Mouse (Mus musculus): Measurements from ENCODE around the gene Olfr1250. TPM values are rescaled to one million over a fixed set of nuclear protein-coding genes. Genes with fewer than 3 reads are reported as not detected.
"Not testable (repeated sequence)": the region's sequence is repeated elsewhere in the genome, so short reads cannot be mapped to it uniquely, and the experiment has no call there.

The Olfr1250 gene
- total RNA-seq (2014; fragmentation: Nextera tagmentation) (not detected in 2 replicates), total RNA-seq (2017) (0.12 and 0.27 TPM in 2 replicates), polyA plus RNA-seq (2012) (not detected in 2 replicates)

DNA sequence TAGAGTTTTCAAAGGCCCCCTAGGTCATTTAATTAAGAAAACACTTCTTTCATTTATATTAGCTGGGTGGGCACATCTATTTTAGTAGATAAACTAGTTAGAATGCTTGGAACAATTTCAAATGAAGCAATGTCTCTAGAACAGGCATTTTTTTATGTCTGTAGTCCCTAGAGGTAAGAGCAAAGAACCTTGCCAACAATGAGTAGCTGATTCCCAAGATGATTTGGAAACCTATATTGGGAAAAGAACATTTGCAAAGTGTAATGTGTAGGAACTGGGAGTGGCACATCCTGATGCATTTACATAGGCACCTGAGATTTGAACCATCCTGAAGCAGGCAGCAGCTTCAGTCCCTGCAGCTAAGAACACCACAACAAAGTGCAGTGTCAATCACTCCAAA is at the start of gene Olfr1250:
Gene Olfr1250, minus strand, starts transcription at position 101 of the 400 bp plus-strand sequence.
- no peaks in the 10 kb centered on the region for H3K27me3 ChIP-seq (ENCODE audit: insufficient read depth, low read length)
- no peaks in the 10 kb centered on the region for H3K36me3 ChIP-seq (replicated peaks)
- ATAC-seq (ENCODE audit: extremely low read depth, insufficient number of reproducible peaks, low FRiP score, poor library complexity, severe bottlenecking) (no peak), DNase-seq (ENCODE audit: low spot score) (no peak)
- no peaks in the 10 kb centered on the region for H3K9me3 ChIP-seq (replicated peaks)
- H3K4me1 ChIP-seq (ENCODE audit: insufficient read depth, low read depth, low read length), result no peaks in the 10 kb centered on the region
- no peak within 1 kb of the TSS for H3K4me3 ChIP-seq (ENCODE audit: low read depth, low read length)
- no peak for TF ChIP-seq POLR2AphosphoS5 (IDR thresholded peaks at IDR 0.05; ENCODE audit: insufficient replicate concordance, low read depth, low read length)
- TF ChIP-seq TAL1 (conservative IDR thresholded peaks at IDR 0.05; ENCODE audit: low read depth, low read length), result no peak
- no peak for TF ChIP-seq GATA1 (IDR thresholded peaks at IDR 0.05; ENCODE audit: borderline replicate concordance, low read length)
- TF ChIP-seq CTCF (IDR thresholded peaks at IDR 0.05; ENCODE audit: low read depth, low read length), result no peak
- no peak for TF ChIP-seq GATA2 (IDR thresholded peaks at IDR 0.05; ENCODE audit: borderline replicate concordance, low read depth, low read length)

DNA sequence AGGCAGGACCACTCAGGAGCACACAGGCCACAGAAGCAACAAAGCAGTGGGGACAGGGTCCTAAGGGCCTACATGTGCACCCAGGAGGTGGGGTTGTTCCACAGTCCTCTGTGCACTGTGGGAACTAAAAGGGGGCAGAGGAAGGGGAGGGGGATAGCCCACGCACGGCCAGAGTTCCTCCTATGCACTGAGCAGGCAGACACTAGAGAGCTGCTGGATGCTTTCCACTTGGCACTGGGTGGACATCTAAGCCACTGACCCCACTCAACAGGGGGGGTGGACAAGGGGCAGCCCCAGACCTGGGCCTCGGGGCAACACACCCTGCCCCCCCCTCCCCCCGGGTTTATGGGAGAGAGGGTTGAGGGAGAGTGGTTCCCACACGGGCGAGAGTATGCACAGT is 30.7 kb upstream of the Olfr1250 start:
- H3K4me1 ChIP-seq (ENCODE audit: insufficient read depth, low read depth, low read length), result no peaks in the 10 kb centered on the region
- TF ChIP-seq POLR2AphosphoS5 (IDR thresholded peaks at IDR 0.05; ENCODE audit: insufficient replicate concordance, low read depth, low read length), result no peak
- no peak for TF ChIP-seq GATA2 (IDR thresholded peaks at IDR 0.05; ENCODE audit: borderline replicate concordance, low read depth, low read length)
- no peak for TF ChIP-seq GATA1 (IDR thresholded peaks at IDR 0.05; ENCODE audit: borderline replicate concordance, low read length)
- no peak for TF ChIP-seq TAL1 (conservative IDR thresholded peaks at IDR 0.05; ENCODE audit: low read depth, low read length)
- TF ChIP-seq CTCF (IDR thresholded peaks at IDR 0.05; ENCODE audit: low read depth, low read length), result no peak
- no peak overlapping the region for H3K4me3 ChIP-seq (ENCODE audit: low read depth, low read length)
- H3K36me3 ChIP-seq (replicated peaks), result no peaks in the 10 kb centered on the region
- no peaks in the 10 kb centered on the region for H3K27me3 ChIP-seq (ENCODE audit: insufficient read depth, low read length)
- no peak for ATAC-seq (ENCODE audit: extremely low read depth, insufficient number of reproducible peaks, low FRiP score, poor library complexity, severe bottlenecking)
- no peak for DNase-seq (ENCODE audit: low spot score)
- H3K9me3 ChIP-seq (replicated peaks), result peaks cover 7% of the 10 kb centered on the region

DNA sequence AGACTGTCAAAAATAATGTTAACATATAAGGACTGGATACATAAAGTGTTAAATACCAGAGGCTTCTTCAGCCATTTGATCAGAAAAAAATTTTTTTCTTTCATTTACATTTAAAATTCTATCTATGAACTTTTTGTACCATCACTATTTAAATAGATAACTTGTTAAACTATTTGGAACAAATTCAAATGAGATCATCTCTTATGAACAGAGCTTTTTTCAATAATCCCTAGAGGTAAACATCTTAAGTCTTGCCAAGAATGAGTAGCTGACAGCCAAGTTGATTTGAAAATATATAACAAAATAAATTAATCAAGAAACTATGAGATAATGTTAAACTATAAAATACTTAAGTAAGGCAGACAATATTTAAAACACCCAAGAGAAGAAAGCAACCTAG is 10.6 kb upstream of the Olfr1250 start, which contains the start of gene Olfr1251:
Gene Olfr1251, minus strand, starts transcription at position 101 of the 400 bp plus-strand sequence.
- no peaks in the 10 kb centered on the region for H3K9me3 ChIP-seq (replicated peaks)
- H3K4me1 ChIP-seq (ENCODE audit: insufficient read depth, low read depth, low read length), result no peaks in the 10 kb centered on the region
- TF ChIP-seq POLR2AphosphoS5 (IDR thresholded peaks at IDR 0.05; ENCODE audit: insufficient replicate concordance, low read depth, low read length), result no peak
- no peaks in the 10 kb centered on the region for H3K27me3 ChIP-seq (ENCODE audit: insufficient read depth, low read length)
- no peak for ATAC-seq (ENCODE audit: extremely low read depth, insufficient number of reproducible peaks, low FRiP score, poor library complexity, severe bottlenecking)
- no peaks in the 10 kb centered on the region for H3K36me3 ChIP-seq (replicated peaks)
- no peak for DNase-seq (ENCODE audit: low spot score)
- H3K4me3 ChIP-seq (ENCODE audit: low read depth, low read length), result no peak within 1 kb of the TSS

DNA sequence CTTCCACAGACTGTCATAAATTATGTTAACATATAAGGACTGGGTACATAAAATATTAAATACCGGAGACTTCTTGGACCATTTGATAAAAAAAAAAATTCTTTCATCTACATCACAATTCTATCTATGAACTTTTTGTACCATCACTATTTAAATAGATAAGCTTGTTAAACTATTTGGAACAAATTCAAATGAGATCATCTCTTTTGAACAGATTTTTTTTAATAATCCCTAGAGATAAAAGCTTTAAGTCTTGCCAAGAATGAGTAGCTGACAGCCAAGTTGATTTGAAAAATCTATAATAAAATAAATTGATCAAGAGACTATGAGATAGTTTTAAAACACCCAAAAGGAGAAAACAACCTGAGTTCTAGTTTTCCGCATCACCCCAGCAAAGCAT is 26.4 kb downstream of the Olfr1250 start, which contains the start of gene Olfr1249:
Gene Olfr1249, minus strand, starts transcription at position 101 of the 400 bp plus-strand sequence.
- H3K9me3 ChIP-seq (replicated peaks), result 0 out of 2 replicates have a peak, but pooled peaks cover 3% of the 10 kb centered on the region
- H3K36me3 ChIP-seq (replicated peaks), result no peaks in the 10 kb centered on the region
- H3K4me1 ChIP-seq (ENCODE audit: insufficient read depth, low read depth, low read length), result no peaks in the 10 kb centered on the region
- no peak within 1 kb of the TSS for H3K4me3 ChIP-seq (ENCODE audit: low read depth, low read length)
- ATAC-seq (ENCODE audit: extremely low read depth, insufficient number of reproducible peaks, low FRiP score, poor library complexity, severe bottlenecking) (no peak), DNase-seq (ENCODE audit: low spot score) (no peak)
- TF ChIP-seq GATA1 (IDR thresholded peaks at IDR 0.05; ENCODE audit: borderline replicate concordance, low read length) (no peak), CTCF (IDR thresholded peaks at IDR 0.05; ENCODE audit: low read depth, low read length) (no peak), GATA2 (IDR thresholded peaks at IDR 0.05; ENCODE audit: borderline replicate concordance, low read depth, low read length) (no peak), TAL1 (conservative IDR thresholded peaks at IDR 0.05; ENCODE audit: low read depth, low read length) (no peak), POLR2AphosphoS5 (IDR thresholded peaks at IDR 0.05; ENCODE audit: insufficient replicate concordance, low read depth, low read length) (no peak)
- H3K27me3 ChIP-seq (ENCODE audit: insufficient read depth, low read length), result no peaks in the 10 kb centered on the region

- not testable (repeated sequence) for ATAC-seq (ENCODE audit: extremely low read depth, insufficient number of reproducible peaks, low FRiP score, poor library complexity, severe bottlenecking)
Observed at GRCm38 (mm10) chr2:89618145-89618544, 43.1 kb downstream of the Olfr1250 start, which contains the start of gene Olfr1248. Olfr1248 (minus strand) TSS chr2:89618245.

GRCm38 (mm10) chr2:89614030-89614429 is 47.2 kb downstream of the Olfr1250 start, which contains the start of gene Olfr1247:
Olfr1247 (minus strand) TSS chr2:89614130.
- TF ChIP-seq CTCF (IDR thresholded peaks at IDR 0.05; ENCODE audit: low read depth, low read length) (no peak), TAL1 (conservative IDR thresholded peaks at IDR 0.05; ENCODE audit: low read depth, low read length) (no peak), GATA2 (IDR thresholded peaks at IDR 0.05; ENCODE audit: borderline replicate concordance, low read depth, low read length) (no peak), POLR2AphosphoS5 (IDR thresholded peaks at IDR 0.05; ENCODE audit: insufficient replicate concordance, low read depth, low read length) (no peak), GATA1 (IDR thresholded peaks at IDR 0.05; ENCODE audit: borderline replicate concordance, low read length) (no peak)
- Histone ChIP-seq H3K36me3 (replicated peaks) (no peaks in the 10 kb centered on the region), H3K4me1 (ENCODE audit: insufficient read depth, low read depth, low read length) (no peaks in the 10 kb centered on the region), H3K4me3 (ENCODE audit: low read depth, low read length) (no peak within 1 kb of the TSS), H3K27me3 (ENCODE audit: insufficient read depth, low read length) (no peaks in the 10 kb centered on the region), H3K9me3 (replicated peaks) (no peaks in the 10 kb centered on the region)
- DNase-seq (ENCODE audit: low spot score) (no peak), ATAC-seq (ENCODE audit: extremely low read depth, insufficient number of reproducible peaks, low FRiP score, poor library complexity, severe bottlenecking) (no peak)

More at GRCm38 (mm10) chr2:89618145-89618544, 43.1 kb downstream of the Olfr1250 start, which contains the start of gene Olfr1248:
- not testable (repeated sequence) for H3K27me3 ChIP-seq (ENCODE audit: insufficient read depth, low read length); H3K4me3 ChIP-seq (ENCODE audit: low read depth, low read length); H3K36me3 ChIP-seq (replicated peaks); DNase-seq (ENCODE audit: low spot score); H3K9me3 ChIP-seq (replicated peaks); H3K4me1 ChIP-seq (ENCODE audit: insufficient read depth, low read depth, low read length)

Other genes with a start within 250 kb of the Olfr1250 start
- not detected in 2 replicates for gene Olfr1239, start 241.1 kb downstream of the Olfr1250 start, total RNA-seq (2014; fragmentation: Nextera tagmentation)
- gene Olfr1239, start 241.1 kb downstream of the Olfr1250 start, total RNA-seq (2017), result 0.16 and 0.23 TPM in 2 replicates
- gene Olfr1239, start 241.1 kb downstream of the Olfr1250 start, polyA plus RNA-seq (2012), result not detected in 2 replicates
- not detected in 2 replicates for gene Olfr1240, start 218.5 kb downstream of the Olfr1250 start, total RNA-seq (2014; fragmentation: Nextera tagmentation)
- gene Olfr1240, start 218.5 kb downstream of the Olfr1250 start, total RNA-seq (2017), result 0.05 and 0.23 TPM in 2 replicates
- gene Olfr1240, start 218.5 kb downstream of the Olfr1250 start, polyA plus RNA-seq (2012), result not detected in 2 replicates
- gene Olfr1241, start 174.3 kb downstream of the Olfr1250 start, total RNA-seq (2014; fragmentation: Nextera tagmentation), result not detected in 2 replicates
- gene Olfr1241, start 174.3 kb downstream of the Olfr1250 start, total RNA-seq (2017), result 0.06 TPM in 1 of 2 replicates, not detected in the other
- not detected in 2 replicates for gene Olfr1241, start 174.3 kb downstream of the Olfr1250 start, polyA plus RNA-seq (2012)
- not detected in 2 replicates for gene Olfr1242, start 163.1 kb downstream of the Olfr1250 start, total RNA-seq (2014; fragmentation: Nextera tagmentation)
- not detected in 2 replicates for gene Olfr1242, start 163.1 kb downstream of the Olfr1250 start, total RNA-seq (2017)
- gene Olfr1242, start 163.1 kb downstream of the Olfr1250 start, polyA plus RNA-seq (2012), result not detected in 2 replicates
- not detected in 2 replicates for gene Olfr1243, start 130.0 kb downstream of the Olfr1250 start, total RNA-seq (2014; fragmentation: Nextera tagmentation)
- gene Olfr1243, start 130.0 kb downstream of the Olfr1250 start, total RNA-seq (2017), result 0.23 and 0.38 TPM in 2 replicates
- gene Olfr1243, start 130.0 kb downstream of the Olfr1250 start, polyA plus RNA-seq (2012), result not detected in 2 replicates
- not detected in 2 replicates for gene Olfr1245, start 83.0 kb downstream of the Olfr1250 start, total RNA-seq (2014; fragmentation: Nextera tagmentation)
- gene Olfr1245, start 83.0 kb downstream of the Olfr1250 start, total RNA-seq (2017), result 0.46 TPM in 1 of 2 replicates, not detected in the other
- gene Olfr1245, start 83.0 kb downstream of the Olfr1250 start, polyA plus RNA-seq (2012), result not detected in 2 replicates
- gene Olfr1246, start 68.3 kb downstream of the Olfr1250 start, total RNA-seq (2014; fragmentation: Nextera tagmentation), result not detected in 2 replicates
- under 0.01 and 0.05 TPM in 2 replicates for gene Olfr1246, start 68.3 kb downstream of the Olfr1250 start, total RNA-seq (2017)
- not detected in 2 replicates for gene Olfr1246, start 68.3 kb downstream of the Olfr1250 start, polyA plus RNA-seq (2012)
- gene Olfr1247, start 47.3 kb downstream of the Olfr1250 start, total RNA-seq (2014; fragmentation: Nextera tagmentation), result not detected in 2 replicates
- gene Olfr1247, start 47.3 kb downstream of the Olfr1250 start, total RNA-seq (2017), result 0.06 and 0.22 TPM in 2 replicates
- not detected in 2 replicates for gene Olfr1247, start 47.3 kb downstream of the Olfr1250 start, polyA plus RNA-seq (2012)
- not detected in 2 replicates for gene Olfr1248, start 43.2 kb downstream of the Olfr1250 start, total RNA-seq (2014; fragmentation: Nextera tagmentation)
- gene Olfr1248, start 43.2 kb downstream of the Olfr1250 start, total RNA-seq (2017), result 0.17 TPM in 1 of 2 replicates, not detected in the other
- not detected in 2 replicates for gene Olfr1248, start 43.2 kb downstream of the Olfr1250 start, polyA plus RNA-seq (2012)
- gene Olfr1249, start 26.5 kb downstream of the Olfr1250 start, total RNA-seq (2014; fragmentation: Nextera tagmentation), result not detected in 2 replicates
- not detected in 2 replicates for gene Olfr1249, start 26.5 kb downstream of the Olfr1250 start, total RNA-seq (2017)
- not detected in 2 replicates for gene Olfr1249, start 26.5 kb downstream of the Olfr1250 start, polyA plus RNA-seq (2012)
- gene Olfr1251, start 10.5 kb upstream of the Olfr1250 start, total RNA-seq (2014; fragmentation: Nextera tagmentation), result not detected in 2 replicates
- not detected in 2 replicates for gene Olfr1251, start 10.5 kb upstream of the Olfr1250 start, total RNA-seq (2017)
- gene Olfr1251, start 10.5 kb upstream of the Olfr1250 start, polyA plus RNA-seq (2012), result not detected in 2 replicates
- gene Olfr1252, start 63.5 kb upstream of the Olfr1250 start, total RNA-seq (2014; fragmentation: Nextera tagmentation), result not detected in 2 replicates
- gene Olfr1252, start 63.5 kb upstream of the Olfr1250 start, total RNA-seq (2017), result 0.06 and 0.11 TPM in 2 replicates
- gene Olfr1252, start 63.5 kb upstream of the Olfr1250 start, polyA plus RNA-seq (2012), result not detected in 2 replicates
- gene Olfr1253, start 95.6 kb upstream of the Olfr1250 start, total RNA-seq (2014; fragmentation: Nextera tagmentation), result not detected in 2 replicates
- 0.06 and 0.16 TPM in 2 replicates for gene Olfr1253, start 95.6 kb upstream of the Olfr1250 start, total RNA-seq (2017)
- gene Olfr1253, start 95.6 kb upstream of the Olfr1250 start, polyA plus RNA-seq (2012), result not detected in 2 replicates
- gene Olfr1254, start 132.2 kb upstream of the Olfr1250 start, total RNA-seq (2014; fragmentation: Nextera tagmentation), result not detected in 2 replicates
- gene Olfr1254, start 132.2 kb upstream of the Olfr1250 start, total RNA-seq (2017), result 0.22 TPM in 1 of 2 replicates, not detected in the other
- gene Olfr1254, start 132.2 kb upstream of the Olfr1250 start, polyA plus RNA-seq (2012), result not detected in 2 replicates
- not detected in 2 replicates for gene Olfr1255, start 150.6 kb upstream of the Olfr1250 start, total RNA-seq (2014; fragmentation: Nextera tagmentation)
- gene Olfr1255, start 150.6 kb upstream of the Olfr1250 start, total RNA-seq (2017), result not detected in 2 replicates
- gene Olfr1255, start 150.6 kb upstream of the Olfr1250 start, polyA plus RNA-seq (2012), result not detected in 2 replicates
- gene Olfr1256, start 180.1 kb upstream of the Olfr1250 start, total RNA-seq (2014; fragmentation: Nextera tagmentation), result not detected in 2 replicates
- gene Olfr1256, start 180.1 kb upstream of the Olfr1250 start, total RNA-seq (2017), result 0.06 and 0.11 TPM in 2 replicates
- gene Olfr1256, start 180.1 kb upstream of the Olfr1250 start, polyA plus RNA-seq (2012), result not detected in 2 replicates
- gene Olfr48, start 186.7 kb upstream of the Olfr1250 start, total RNA-seq (2014; fragmentation: Nextera tagmentation), result not detected in 2 replicates
- gene Olfr48, start 186.7 kb upstream of the Olfr1250 start, total RNA-seq (2017), result not detected in 2 replicates
- not detected in 2 replicates for gene Olfr48, start 186.7 kb upstream of the Olfr1250 start, polyA plus RNA-seq (2012)
- not detected in 2 replicates for gene Olfr1257, start 217.0 kb upstream of the Olfr1250 start, total RNA-seq (2014; fragmentation: Nextera tagmentation)
- 0.16 TPM in 1 of 2 replicates, not detected in the other for gene Olfr1257, start 217.0 kb upstream of the Olfr1250 start, total RNA-seq (2017)
- gene Olfr1257, start 217.0 kb upstream of the Olfr1250 start, polyA plus RNA-seq (2012), result not detected in 2 replicates